Mouse (Mus musculus) heart, postnatal 25 days (tissue): ENCODE measurements at regions not wholly inside any gene's neighbourhood (a gene's known extent, or its start where the extent isn't known, plus 50 kb on each side); places are given as distances from the start of the nearest gene placed in this dataset.

Experiments used
- DNase-seq: peaks from one replicate; pipeline ENCODE4 v3.0.0; 2022; ENCODE audit warnings: low spot score
- intact Hi-C: fragments of 180-260 bp; cut with DNase I; formaldehyde crosslinking; loops from one replicate; pipeline ENCODE4 v1.15.1; 2025

DNA sequence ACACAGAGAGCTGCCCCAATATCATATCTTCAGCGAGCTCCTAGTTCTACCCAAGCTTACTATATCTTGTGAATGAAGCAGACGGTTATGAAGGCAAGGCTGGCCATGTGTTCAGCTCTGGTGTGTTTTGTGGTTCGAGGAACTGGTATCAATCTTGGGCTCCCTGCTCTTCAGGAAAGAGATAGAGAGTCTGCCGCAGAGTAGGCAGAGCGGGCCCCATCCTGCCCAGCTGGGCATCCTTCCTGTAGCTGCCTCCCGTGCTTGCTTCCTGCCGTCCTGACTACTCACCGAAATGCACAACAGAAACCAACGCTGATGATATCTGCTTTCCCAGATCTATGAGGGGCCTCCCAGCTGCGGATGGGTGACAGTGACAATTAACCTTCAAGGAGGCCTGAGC is 60.3 kb downstream of the Snrpe start:
- DNase-seq = no peak
- intact Hi-C loops = no loop called here

DNA sequence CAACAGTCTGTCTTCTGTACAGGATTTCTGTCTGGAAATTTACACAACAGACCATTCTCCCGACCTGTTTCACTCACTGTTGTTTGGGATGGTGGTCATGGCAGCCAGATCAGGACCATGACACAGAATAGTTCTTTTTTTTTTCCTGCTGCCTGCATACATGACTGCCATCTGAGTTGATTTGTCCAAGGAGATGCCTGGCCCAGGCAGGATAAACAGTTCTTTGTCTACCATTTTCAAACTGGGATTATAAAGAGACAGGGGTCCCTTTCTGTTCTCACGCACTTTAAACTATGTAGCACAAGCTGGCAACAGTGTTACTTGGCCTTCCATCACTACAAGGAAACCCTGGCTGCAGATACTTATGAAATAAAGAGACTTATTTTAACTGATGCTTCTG is 61.1 kb downstream of the Snrpe start:
- intact Hi-C loops = no loop called here
- no peak for DNase-seq

DNA sequence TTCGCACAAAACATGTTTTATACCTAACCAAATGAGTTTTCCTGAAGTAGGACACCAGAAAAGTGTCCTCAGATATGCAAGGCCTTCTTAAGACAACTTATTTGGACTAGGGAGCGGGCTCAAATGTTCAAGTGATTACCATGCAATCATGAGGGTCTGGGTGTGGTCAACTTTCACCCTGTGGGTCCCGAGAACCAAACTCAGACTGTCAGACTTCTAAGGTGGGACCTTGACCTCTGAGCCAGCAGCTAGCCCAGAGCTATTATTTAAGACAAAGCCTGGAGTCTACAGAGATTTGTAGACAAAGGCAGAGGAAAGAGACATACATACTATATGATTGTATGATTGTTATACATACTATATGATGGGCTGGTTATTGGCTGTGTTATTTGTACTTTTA is 62.5 kb downstream of the Snrpe start:
- no peak for DNase-seq
- intact Hi-C loops = no loop called here

DNA sequence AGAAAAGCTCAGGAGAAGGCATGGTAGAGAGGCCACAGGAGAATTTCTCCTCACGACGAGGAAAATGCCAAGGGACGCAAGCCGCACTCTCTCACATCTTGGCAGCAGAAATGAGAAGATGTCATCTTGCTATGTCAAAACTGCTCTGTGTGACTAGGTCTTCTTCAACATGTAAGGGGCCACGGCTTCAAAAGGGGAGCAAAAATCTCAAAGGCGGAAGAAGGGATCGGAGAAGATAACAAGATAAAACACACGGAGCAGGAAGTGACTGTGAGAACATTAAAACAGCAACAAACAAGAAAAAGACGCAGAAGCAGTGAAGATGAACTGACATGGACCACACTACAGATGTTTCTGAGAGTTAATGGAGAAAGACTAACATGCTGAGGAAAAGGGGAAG is 65.1 kb downstream of the Snrpe start:
- no peak for DNase-seq
- intact Hi-C loops = no loop called here

DNA sequence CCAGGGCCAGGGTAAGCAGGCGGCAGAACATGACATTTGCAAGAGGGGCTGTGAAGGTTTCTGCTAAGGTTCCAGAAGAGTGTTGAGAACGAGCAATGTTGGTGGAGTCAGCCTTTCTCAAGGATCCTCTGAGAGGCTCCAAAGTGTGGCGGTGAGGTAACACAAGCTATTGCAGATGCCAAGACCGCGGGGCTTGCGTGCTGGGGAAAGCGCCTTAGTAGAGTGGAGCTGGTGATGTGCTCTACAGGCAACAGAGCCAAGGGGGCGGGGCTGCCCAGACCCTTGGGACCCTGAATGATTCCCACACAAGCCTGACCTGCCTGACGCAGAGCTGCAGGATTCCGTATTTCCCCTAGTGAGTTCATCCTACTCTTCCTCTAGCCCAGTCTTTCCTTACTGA is 66.3 kb downstream of the Snrpe start:
- intact Hi-C loops = no loop called here
- no peak for DNase-seq

DNA sequence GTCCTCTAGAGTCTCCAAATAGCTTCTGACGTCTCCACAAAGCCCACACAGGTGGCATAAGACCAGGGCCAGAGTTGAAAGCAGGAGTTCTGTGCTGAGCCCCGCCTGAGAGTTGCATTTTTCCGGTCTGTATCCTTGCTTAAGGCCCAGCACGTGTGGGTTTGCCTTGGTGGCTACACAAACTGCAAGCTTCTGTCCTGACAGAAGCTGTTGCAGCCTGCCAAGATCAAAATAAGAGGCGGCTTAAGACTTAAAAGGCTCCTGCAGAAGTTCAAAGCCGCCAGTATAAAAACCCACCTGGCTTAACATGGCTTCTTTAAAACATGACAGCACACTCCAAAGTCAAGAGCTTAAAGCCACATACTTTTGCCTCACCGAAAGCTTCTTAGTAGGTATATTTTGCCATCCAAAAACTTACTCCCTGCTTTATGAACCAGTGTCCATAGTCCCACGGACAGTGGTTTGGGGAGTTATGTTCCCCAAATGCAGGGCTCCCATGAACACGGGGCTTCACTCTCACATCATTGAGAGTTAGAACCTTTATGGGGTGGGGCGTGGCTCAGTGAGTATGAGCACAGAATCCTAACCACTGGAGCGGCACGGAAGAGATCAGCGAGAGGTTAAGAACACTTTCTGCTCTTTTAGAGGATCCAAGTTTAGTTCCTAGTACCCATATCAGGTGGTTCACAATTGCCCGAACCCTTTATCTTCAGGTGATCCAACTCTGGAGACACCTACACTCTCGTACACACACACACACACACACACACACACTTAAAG is 67.9 kb downstream of the Snrpe start:
- no peak for DNase-seq
- intact Hi-C loops = no loop called here

DNA sequence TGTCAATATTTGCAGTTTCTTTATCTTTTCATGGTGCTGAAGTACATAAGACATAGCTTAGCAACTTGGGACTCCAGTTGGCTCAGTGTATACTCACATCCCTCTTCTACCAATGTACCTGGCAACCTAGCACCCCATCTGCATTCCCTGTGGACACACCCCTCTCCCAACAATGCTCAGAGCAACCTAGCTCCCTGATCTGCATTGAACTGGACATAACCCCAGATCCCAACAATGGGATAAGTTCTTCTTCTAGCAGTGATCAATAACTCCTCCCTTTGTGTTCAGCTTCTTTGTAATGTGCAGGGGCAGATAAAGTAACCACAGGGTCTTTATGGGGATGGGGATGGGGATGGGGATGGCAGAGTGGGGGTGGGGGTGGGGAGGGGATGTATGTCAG is 79.4 kb downstream of the Snrpe start:
- intact Hi-C loops = no loop called here
- no peak for DNase-seq

DNA sequence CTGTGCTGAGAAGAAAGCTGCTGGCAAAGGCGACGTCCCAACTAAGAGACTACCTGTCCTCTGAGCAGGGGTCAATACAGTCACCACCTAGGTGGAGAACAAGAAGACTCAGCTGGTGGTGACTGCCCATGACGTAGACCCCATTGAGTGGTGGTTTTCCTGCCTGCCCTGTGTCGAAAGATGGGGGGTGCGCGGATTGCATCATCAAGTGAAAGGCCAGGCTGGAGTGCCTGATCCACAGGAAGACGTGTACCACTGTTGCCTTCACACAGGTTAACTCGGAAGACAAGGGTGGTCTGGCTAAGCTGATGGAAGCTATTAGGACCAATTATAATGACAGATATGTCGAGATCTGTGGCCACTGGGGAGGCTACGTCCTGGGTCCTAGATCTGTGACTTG is 80.3 kb downstream of the Snrpe start:
- intact Hi-C loops = no loop called here
- DNase-seq = no peak

DNA sequence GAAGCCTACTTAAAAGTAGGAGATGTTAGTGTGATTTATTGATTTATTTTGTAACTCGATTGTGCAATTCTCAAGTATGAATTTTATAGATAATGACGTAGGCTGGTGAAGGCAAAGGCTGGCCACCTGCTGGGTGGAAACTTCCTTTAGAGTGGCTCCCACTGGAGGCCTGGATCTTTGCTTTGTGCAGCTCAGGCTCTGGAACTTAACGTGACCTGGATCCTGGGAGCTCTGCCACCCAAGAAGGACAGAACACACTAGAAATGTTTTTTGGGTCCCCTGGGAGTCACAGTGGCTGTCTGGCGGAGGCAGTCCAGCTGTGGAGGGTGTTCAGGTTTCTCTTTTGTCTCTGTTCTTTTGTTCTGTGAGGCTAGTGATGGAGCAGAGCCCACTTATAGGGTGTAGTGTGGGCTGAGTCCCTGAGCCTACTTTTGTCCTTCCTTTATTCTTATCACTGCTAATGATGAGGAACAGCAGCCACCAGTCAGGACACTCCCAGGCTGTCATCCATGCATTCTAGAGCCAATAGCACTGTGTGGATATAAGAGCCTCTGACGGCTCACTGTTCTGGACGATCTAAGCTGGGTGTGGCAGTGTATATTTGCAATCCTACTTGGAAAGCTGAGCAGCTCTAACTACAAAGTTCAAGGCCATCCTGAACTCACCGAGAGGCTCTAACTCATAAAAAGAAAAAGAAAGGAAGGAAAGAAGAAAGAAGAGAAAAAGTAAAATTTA is 82.3 kb downstream of the Snrpe start:
- intact Hi-C loops = no loop called here
- DNase-seq = no peak

DNA sequence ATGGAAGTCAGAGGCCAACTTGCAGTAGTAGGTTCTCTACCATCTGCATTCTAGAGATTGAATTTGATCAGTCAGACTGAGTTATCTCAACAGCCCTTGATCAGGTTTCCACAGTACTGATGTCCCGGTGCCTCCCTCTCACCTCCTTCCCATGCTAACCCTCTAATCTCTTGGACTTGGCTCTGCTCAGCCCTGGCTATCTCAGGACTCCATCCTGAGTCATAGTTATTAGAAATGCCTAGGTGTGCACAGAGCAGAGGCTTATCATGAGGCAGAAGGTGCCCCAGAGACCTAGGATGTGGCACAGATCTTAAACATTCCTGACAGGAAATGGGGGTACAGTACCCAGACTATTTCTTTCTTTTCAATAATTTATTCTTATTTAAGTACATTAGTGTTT is 87.3 kb downstream of the Snrpe start:
- intact Hi-C loops = no loop called here
- DNase-seq = no peak

DNA sequence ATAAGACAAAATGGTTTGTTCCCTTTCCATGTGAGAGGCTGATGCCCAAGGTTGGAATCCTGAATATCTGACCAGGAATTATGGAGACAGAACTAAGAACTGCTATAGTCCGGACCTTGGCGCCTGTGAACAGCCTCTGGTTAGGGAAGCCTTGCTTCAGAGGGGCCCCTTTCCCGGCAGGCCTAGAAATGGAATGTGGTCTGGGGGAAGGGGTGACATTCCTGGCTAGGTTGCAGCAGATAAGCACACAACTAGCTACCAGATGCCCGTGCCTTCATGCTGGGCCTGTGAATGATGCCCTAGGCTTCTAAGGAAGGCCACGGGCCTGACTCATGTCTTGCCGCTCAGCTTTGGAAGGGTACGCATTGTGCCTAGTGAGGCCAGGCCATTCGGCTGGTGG is 89.4 kb downstream of the Snrpe start:
- intact Hi-C loops = no loop called here
- DNase-seq = no peak

DNA sequence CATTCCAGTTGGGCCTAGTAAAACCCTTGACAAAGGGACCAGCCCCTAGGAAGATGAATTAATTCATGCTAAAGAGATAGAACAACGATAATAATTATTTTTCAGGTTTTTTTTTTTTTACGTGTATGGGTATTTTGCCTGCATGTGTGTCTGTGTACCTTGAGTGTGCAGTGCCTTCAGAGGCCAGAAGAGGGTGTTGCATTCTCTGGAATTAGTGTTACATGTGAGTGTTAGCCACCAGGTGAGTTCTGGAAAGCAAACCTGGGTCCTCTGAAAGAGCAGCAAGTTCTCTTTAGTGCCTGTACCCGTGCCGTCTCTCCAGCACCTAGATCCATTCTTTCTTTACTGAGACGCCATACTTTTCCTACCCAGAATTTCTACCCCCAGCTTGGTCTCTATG is 92.8 kb upstream of the Sox13 start:
- no peak for DNase-seq
- intact Hi-C loops = no loop called here

DNA sequence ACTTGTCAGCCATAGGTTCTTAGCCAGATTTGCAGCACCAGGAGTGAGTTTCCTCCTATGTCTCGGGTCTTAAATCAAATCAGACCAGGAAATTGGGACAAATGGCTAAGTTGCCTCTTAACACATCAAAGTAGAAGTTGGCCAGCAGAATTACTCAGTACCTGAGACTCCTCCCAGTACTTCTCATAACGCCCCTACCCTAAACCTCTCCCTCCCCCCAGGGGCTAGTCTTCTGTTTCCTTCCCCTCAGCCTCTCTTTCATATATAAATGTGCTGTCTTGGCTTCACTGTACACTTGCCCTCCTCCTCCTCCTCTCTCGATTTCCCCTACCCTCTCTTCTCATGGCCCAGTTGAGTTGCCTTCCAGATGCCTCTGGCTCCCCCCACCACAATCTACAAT is 79.9 kb upstream of the Sox13 start:
- DNase-seq = no peak
- intact Hi-C loops = loop anchor here (5.0 kb wide), 1 partner anchor 83 kb away; no protein-coding TSS in a partner anchor

DNA sequence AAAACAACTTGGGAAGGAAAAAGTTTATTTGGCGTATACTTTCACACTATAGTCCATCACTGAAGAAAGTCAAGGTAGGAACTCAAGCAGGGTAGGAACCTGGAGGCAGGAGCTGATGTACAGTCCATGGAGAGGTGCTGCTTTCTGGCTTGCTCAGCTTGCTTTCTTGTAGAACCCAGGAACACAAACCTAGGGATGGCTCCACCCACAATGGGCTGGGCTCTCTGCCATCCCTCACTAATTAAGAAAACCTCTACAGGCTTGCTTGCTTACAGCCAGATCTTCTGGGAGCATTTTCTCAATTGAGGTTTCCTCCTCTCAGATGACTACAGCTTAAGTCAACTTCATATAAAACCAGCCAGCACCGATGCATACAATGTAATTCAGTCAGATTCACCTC is 79.2 kb upstream of the Sox13 start:
- intact Hi-C loops = loop anchor here (5.0 kb wide), 1 partner anchor 84 kb away; no protein-coding TSS in a partner anchor
- DNase-seq = no peak

DNA sequence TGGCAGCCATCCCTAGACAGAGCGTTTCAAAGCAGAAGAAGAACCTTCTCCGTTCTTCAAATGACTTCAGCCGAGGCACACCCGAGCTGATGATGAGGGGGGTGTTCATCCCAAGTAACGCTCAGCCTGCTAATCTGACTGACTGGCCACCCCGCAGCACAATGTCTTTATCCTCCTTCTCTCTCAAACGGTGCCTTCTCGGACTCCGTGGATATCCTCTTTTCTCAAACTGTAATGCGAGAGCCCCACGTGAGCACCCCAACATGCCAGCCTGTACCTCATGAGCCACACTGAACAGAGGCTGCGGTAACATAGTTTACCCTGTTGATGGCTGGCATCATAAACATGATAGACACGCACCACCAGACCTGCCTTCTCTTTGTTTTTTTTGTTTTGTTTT is 76.8 kb upstream of the Sox13 start:
- DNase-seq = no peak
- intact Hi-C loops = loop anchor here (5.0 kb wide), 1 partner anchor 86 kb away; no protein-coding TSS in a partner anchor

DNA sequence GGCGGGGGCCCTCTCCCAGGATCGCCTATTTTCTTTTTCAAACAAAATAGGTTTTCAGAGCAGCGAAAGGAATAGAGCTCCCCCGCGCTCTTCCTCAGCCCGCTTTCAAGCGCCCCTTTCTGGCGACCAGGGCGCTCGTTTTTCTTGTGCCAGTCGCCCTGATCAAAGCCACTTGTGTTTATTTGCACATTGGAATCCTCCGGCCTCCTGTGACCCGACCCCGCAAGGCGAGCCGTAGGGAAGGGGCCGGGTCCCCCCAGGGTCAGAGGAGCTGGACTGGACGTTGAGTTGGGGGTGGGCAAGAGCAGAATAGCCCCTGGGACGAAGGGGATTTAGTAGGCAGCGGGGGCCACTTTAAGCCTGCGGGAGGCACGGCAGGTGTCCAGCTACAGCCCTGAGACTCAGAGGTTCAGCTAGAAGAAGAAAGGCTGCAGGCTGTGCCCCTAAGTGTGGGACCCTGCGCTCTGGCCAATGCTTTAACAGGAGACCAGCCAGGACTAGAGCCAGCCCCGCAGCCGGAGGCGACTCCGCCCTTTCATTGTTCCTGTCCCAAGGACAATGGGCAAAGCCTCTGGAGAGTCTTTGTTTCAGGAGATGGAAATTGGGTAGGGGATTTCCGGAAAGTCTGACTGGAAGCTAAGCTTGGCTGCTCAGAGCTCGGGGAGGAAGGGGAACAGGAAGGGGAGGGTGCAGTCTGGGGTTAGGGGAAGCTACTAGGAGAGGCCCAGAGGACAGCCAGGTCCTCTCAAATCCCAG is 69.0 kb upstream of the Sox13 start:
- intact Hi-C loops = loop anchor here (2.0 kb wide), 3 partner anchors 40 to 108 kb away; no protein-coding TSS in a partner anchor
- DNase-seq = peak; percentile 64

DNA sequence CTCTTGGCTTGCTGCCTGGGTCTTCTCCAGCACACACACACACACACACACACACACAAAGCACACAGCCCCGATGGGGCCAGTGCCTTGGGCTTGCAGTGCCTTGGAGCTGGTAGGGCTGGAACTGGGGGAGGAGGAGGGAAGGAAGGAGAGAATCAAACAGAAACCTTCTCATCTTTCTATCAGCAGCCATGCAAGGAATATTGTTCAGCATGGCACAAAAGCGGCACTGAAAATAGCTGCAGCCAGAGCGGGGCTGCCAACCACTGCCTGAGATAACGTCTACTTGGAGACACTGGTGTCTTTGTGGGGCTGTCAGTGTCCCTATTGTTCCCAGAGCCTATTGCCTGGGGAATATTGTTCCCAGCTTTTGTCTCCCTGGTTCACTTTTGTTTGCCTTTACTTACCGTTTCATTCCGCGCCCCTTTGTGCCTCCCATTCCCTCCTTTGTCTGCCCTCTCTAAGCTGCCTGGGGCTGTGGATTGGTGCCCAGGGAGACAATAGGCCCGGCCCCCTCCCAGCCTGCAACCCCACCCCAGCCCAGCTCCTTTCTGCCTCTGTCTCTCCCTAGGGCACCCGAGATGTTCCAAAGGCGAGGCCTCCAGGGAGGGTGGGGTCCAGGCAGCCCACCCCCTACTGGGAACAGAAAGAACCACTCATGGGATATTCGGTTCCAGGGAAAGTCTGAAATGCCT is 68.3 kb upstream of the Sox13 start:
- intact Hi-C loops = loop anchor here (2.0 kb wide), 3 partner anchors 40 to 108 kb away; no protein-coding TSS in a partner anchor
- peak; percentile 20 for DNase-seq

DNA sequence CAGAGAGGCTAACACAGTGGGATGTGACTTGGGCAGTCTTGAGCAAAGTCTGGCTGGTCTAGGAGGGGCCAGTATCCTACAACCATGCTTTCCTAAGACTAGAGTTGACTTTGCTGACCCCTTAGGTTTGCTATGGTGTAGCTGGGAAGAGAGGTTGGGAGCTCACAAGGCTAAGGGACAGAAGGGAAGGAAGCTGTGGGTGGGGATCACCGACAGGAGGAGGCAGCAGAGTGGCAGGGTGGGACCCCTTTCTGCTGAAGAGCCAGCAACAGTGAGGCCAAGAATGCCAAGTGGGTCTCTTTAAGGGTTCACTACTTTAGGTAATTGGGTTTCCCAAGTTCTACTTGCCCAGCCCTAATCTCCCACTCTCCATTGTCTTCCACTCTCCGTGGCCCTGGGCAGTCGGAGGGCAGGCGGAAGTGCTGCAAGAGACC is 67.7 kb upstream of the Sox13 start:
- DNase-seq = no peak

DNA sequence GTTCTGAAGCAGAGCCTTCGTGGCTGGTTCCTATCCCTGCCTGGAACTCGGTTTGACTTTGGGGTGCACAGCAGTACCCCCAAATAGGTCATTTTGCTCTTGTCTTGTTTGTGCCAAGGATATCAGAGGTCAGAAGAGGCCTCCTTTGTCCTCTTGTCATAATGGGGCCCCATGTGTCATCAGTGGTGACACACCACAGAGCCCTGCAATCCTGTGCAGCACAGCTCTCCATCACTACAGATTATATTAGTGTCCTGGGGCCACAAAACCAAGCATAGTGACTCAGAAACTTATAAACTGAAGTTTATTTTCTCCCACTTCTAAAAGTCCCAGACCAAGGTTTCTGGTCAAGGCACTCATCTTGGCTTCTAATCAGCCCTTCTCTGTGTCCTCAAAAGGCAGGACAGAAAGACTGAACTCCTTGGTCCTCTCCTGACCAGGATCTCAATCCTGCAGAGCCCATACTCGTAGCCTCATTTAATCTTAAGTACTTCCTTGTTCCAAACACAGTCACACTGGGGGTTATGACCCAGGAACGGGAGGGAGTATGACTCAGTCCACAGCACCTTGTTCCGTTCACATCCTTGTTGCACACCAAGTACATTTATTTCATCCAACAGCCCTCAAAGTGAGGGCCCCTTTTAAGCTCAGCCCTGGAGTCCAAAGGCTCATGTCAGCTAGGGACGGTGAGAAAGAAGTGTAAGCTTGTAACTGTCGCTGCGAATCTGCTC is 63.2 kb upstream of the Sox13 start:
- intact Hi-C loops = no loop called here

More for the DNA sequence above, 67.7 kb upstream of the Sox13 start:
- intact Hi-C loops = loop anchor here (2.0 kb wide), 3 partner anchors 39 to 107 kb away; no protein-coding TSS in a partner anchor

More for the DNA sequence above, 63.2 kb upstream of the Sox13 start:
- no peak for DNase-seq
